Mouse (Mus musculus): Measurements from ENCODE around the gene Fat2. TPM values are rescaled to one million over a fixed set of nuclear protein-coding genes. Genes with fewer than 3 reads are reported as not detected.

The Fat2 gene
- 0.01 and 0.05 TPM in 2 replicates for polyA plus RNA-seq (2014; fragmentation: Nextera tagmentation; extraction: Ambion mirVana)

- ATAC-seq (ENCODE audit: insufficient read depth, low FRiP score, low TSS enrichment) (no peak), DNase-seq (ENCODE audit: low spot score) (no peak)
- no peaks in the 10 kb centered on the region for H3K4me1 ChIP-seq (ENCODE audit: control insufficient read depth, insufficient read depth, low read length)
- H3K4me2 ChIP-seq (ENCODE audit: low read depth), result no peak within 1 kb of the TSS
- no peak within 1 kb of the TSS for H3K27ac ChIP-seq (ENCODE audit: low read depth, low read length)
- H3K36me3 ChIP-seq (ENCODE audit: control insufficient read depth, insufficient read depth, low read length), result no peaks in the 10 kb centered on the region
- no peaks in the 10 kb centered on the region for H3K9me3 ChIP-seq (ENCODE audit: control insufficient read depth, low read length)
- H3K27me3 ChIP-seq (ENCODE audit: control insufficient read depth, insufficient read depth, low read length), result no peaks in the 10 kb centered on the region
- H3K9ac ChIP-seq (ENCODE audit: low read length), result no peak within 1 kb of the TSS
- 51% methylated on average over 13 of the region's 13 CpGs for WGBS
- H3K4me3 ChIP-seq (ENCODE audit: low read depth, low read length), result no peak within 1 kb of the TSS
These were observed at the start of gene Fat2 for GRCm38 (mm10) chr11:55336101-55336891. Gene Fat2 (minus strand): TSS chr11:55336564.

GRCm38 (mm10) chr11:55383463-55384045 is 47.2 kb upstream of the Fat2 start:
- WGBS, result 43% methylated on average over 6 of the region's 6 CpGs
- H3K4me2 ChIP-seq (ENCODE audit: low read depth), result no peak overlapping the region
- no peaks in the 10 kb centered on the region for H3K36me3 ChIP-seq (ENCODE audit: control insufficient read depth, insufficient read depth, low read length)
- ATAC-seq (ENCODE audit: insufficient read depth, low FRiP score, low TSS enrichment), result no peak
- H3K9ac ChIP-seq (ENCODE audit: low read length), result no peak overlapping the region
- no peaks in the 10 kb centered on the region for H3K4me1 ChIP-seq (ENCODE audit: control insufficient read depth, insufficient read depth, low read length)
- no peaks in the 10 kb centered on the region for H3K9me3 ChIP-seq (ENCODE audit: control insufficient read depth, low read length)
- H3K4me3 ChIP-seq (ENCODE audit: low read depth, low read length), result no peak overlapping the region
- H3K27me3 ChIP-seq (ENCODE audit: control insufficient read depth, insufficient read depth, low read length), result no peaks in the 10 kb centered on the region
- DNase-seq (ENCODE audit: low spot score), result no peak
- H3K27ac ChIP-seq (ENCODE audit: low read depth, low read length), result no peak overlapping the region

GRCm38 (mm10) chr11:55380908-55381307 is 44.5 kb upstream of the Fat2 start:
- Histone ChIP-seq H3K4me3 (ENCODE audit: low read depth, low read length) (no peak overlapping the region), H3K4me1 (ENCODE audit: control insufficient read depth, insufficient read depth, low read length) (no peaks in the 10 kb centered on the region), H3K9ac (ENCODE audit: low read length) (no peak overlapping the region), H3K4me2 (ENCODE audit: low read depth) (no peak overlapping the region), H3K36me3 (ENCODE audit: control insufficient read depth, insufficient read depth, low read length) (no peaks in the 10 kb centered on the region), H3K9me3 (ENCODE audit: control insufficient read depth, low read length) (no peaks in the 10 kb centered on the region), H3K27ac (ENCODE audit: low read depth, low read length) (no peak overlapping the region), H3K27me3 (ENCODE audit: control insufficient read depth, insufficient read depth, low read length) (no peaks in the 10 kb centered on the region)
- ATAC-seq (ENCODE audit: insufficient read depth, low FRiP score, low TSS enrichment) (no peak), DNase-seq (ENCODE audit: low spot score) (no peak)
- 85% methylated on average over 6 of the region's 6 CpGs for WGBS

GRCm38 (mm10) chr11:55378371-55378770 is 42.0 kb upstream of the Fat2 start:
- Histone ChIP-seq H3K9ac (ENCODE audit: low read length) (no peak overlapping the region), H3K4me3 (ENCODE audit: low read depth, low read length) (no peak overlapping the region), H3K36me3 (ENCODE audit: control insufficient read depth, insufficient read depth, low read length) (no peaks in the 10 kb centered on the region), H3K9me3 (ENCODE audit: control insufficient read depth, low read length) (no peaks in the 10 kb centered on the region), H3K4me1 (ENCODE audit: control insufficient read depth, insufficient read depth, low read length) (no peaks in the 10 kb centered on the region), H3K4me2 (ENCODE audit: low read depth) (no peak overlapping the region), H3K27ac (ENCODE audit: low read depth, low read length) (no peak overlapping the region), H3K27me3 (ENCODE audit: control insufficient read depth, insufficient read depth, low read length) (no peaks in the 10 kb centered on the region)
- DNase-seq (ENCODE audit: low spot score) (no peak), ATAC-seq (ENCODE audit: insufficient read depth, low FRiP score, low TSS enrichment) (no peak)
- 71% methylated on average over 5 of the region's 5 CpGs for WGBS

GRCm38 (mm10) chr11:55373838-55374237 is 37.5 kb upstream of the Fat2 start:
- no peak for ATAC-seq (ENCODE audit: insufficient read depth, low FRiP score, low TSS enrichment)

GRCm38 (mm10) chr11:55373373-55373772 is 37.0 kb upstream of the Fat2 start:
- Histone ChIP-seq H3K4me1 (ENCODE audit: control insufficient read depth, insufficient read depth, low read length) (no peaks in the 10 kb centered on the region), H3K4me2 (ENCODE audit: low read depth) (no peak overlapping the region), H3K27me3 (ENCODE audit: control insufficient read depth, insufficient read depth, low read length) (no peaks in the 10 kb centered on the region), H3K4me3 (ENCODE audit: low read depth, low read length) (no peak overlapping the region), H3K27ac (ENCODE audit: low read depth, low read length) (no peak overlapping the region), H3K9me3 (ENCODE audit: control insufficient read depth, low read length) (no peaks in the 10 kb centered on the region), H3K9ac (ENCODE audit: low read length) (no peak overlapping the region), H3K36me3 (ENCODE audit: control insufficient read depth, insufficient read depth, low read length) (no peaks in the 10 kb centered on the region)
- DNase-seq (ENCODE audit: low spot score) (no peak), ATAC-seq (ENCODE audit: insufficient read depth, low FRiP score, low TSS enrichment) (no peak)
- 89% methylated on average over 12 of the region's 12 CpGs for WGBS

More at GRCm38 (mm10) chr11:55373838-55374237, 37.5 kb upstream of the Fat2 start:
- Histone ChIP-seq H3K4me2 (ENCODE audit: low read depth) (no peak overlapping the region), H3K9ac (ENCODE audit: low read length) (no peak overlapping the region), H3K27me3 (ENCODE audit: control insufficient read depth, insufficient read depth, low read length) (no peaks in the 10 kb centered on the region), H3K4me3 (ENCODE audit: low read depth, low read length) (no peak overlapping the region), H3K36me3 (ENCODE audit: control insufficient read depth, insufficient read depth, low read length) (no peaks in the 10 kb centered on the region), H3K27ac (ENCODE audit: low read depth, low read length) (no peak overlapping the region), H3K4me1 (ENCODE audit: control insufficient read depth, insufficient read depth, low read length) (no peaks in the 10 kb centered on the region), H3K9me3 (ENCODE audit: control insufficient read depth, low read length) (no peaks in the 10 kb centered on the region)
- DNase-seq (ENCODE audit: low spot score), result no peak
- 58% methylated on average over 6 of the region's 6 CpGs for WGBS

- Histone ChIP-seq H3K27me3 (ENCODE audit: control insufficient read depth, insufficient read depth, low read length) (no peaks in the 10 kb centered on the region), H3K27ac (ENCODE audit: low read depth, low read length) (no peak overlapping the region), H3K4me2 (ENCODE audit: low read depth) (no peak overlapping the region), H3K9ac (ENCODE audit: low read length) (no peak overlapping the region), H3K36me3 (ENCODE audit: control insufficient read depth, insufficient read depth, low read length) (no peaks in the 10 kb centered on the region), H3K9me3 (ENCODE audit: control insufficient read depth, low read length) (no peaks in the 10 kb centered on the region), H3K4me3 (ENCODE audit: low read depth, low read length) (no peak overlapping the region), H3K4me1 (ENCODE audit: control insufficient read depth, insufficient read depth, low read length) (no peaks in the 10 kb centered on the region)
- WGBS, result 50% methylated on average over 6 of the region's 6 CpGs
- DNase-seq (ENCODE audit: low spot score), result no peak
- ATAC-seq (ENCODE audit: insufficient read depth, low FRiP score, low TSS enrichment), result no peak
These were observed 35.6 kb upstream of the Fat2 start for GRCm38 (mm10) chr11:55372001-55372400.

GRCm38 (mm10) chr11:55369093-55369471 is 32.7 kb upstream of the Fat2 start:
- Histone ChIP-seq H3K4me2 (ENCODE audit: low read depth) (no peak overlapping the region), H3K27ac (ENCODE audit: low read depth, low read length) (no peak overlapping the region), H3K9me3 (ENCODE audit: control insufficient read depth, low read length) (no peaks in the 10 kb centered on the region), H3K27me3 (ENCODE audit: control insufficient read depth, insufficient read depth, low read length) (no peaks in the 10 kb centered on the region), H3K4me3 (ENCODE audit: low read depth, low read length) (no peak overlapping the region), H3K36me3 (ENCODE audit: control insufficient read depth, insufficient read depth, low read length) (no peaks in the 10 kb centered on the region), H3K9ac (ENCODE audit: low read length) (no peak overlapping the region), H3K4me1 (ENCODE audit: control insufficient read depth, insufficient read depth, low read length) (no peaks in the 10 kb centered on the region)
- ATAC-seq (ENCODE audit: insufficient read depth, low FRiP score, low TSS enrichment), result no peak
- DNase-seq (ENCODE audit: low spot score), result no peak
- 68% methylated on average over 6 of the region's 6 CpGs for WGBS

All from neural tube, embryonic 11.5 days (tissue).